Mouse (Mus musculus) liver, postnatal 0 days (tissue): ENCODE results near the gene Tmtc4. TPM values are rescaled to one million over a fixed set of nuclear protein-coding genes. Genes with fewer than 3 reads are reported as not detected.

Experiments used
- ATAC-seq: fragments of 200-750 bp; cut with Nextera tagmentation; 2 replicates; pipeline ENCODE4 v1.8.0; 2017; ENCODE audit warnings: mild to moderate bottlenecking, moderate library complexity
- DNase-seq: peaks from one replicate; pipeline ENCODE4 v3.0.0-alpha.2; 2016
- H3K27ac ChIP-seq: fragments of 300-500 bp; sonication (generic); 2 replicates; pipeline ENCODE4 v1.5.1; 2014; ENCODE audit warnings: antibody characterized with exemption, moderate library complexity, mild to moderate bottlenecking, low read depth
- H3K27me3 ChIP-seq: fragments of 300-500 bp; sonication (generic); 2 replicates; pipeline ENCODE4 v1.6.1; 2014; ENCODE audit warnings: low read length, control low read depth, mixed read lengths; ENCODE audit not compliant: insufficient read depth
- H3K36me3 ChIP-seq: fragments of 300-500 bp; sonication (generic); replicated peaks from 2 replicates; pipeline ENCODE4 v1.6.1; 2014; ENCODE audit warnings: mild to moderate bottlenecking, control low read depth, low read length, moderate library complexity, mixed read lengths; ENCODE audit not compliant: insufficient read depth
- H3K4me1 ChIP-seq: fragments of 300-500 bp; sonication (generic); 2 replicates; pipeline ENCODE4 v1.6.1; 2014; ENCODE audit warnings: antibody characterized with exemption, mild to moderate bottlenecking, control low read depth; ENCODE audit not compliant: insufficient read depth
- H3K4me2 ChIP-seq: fragments of 300-500 bp; sonication (generic); 2 replicates; pipeline ENCODE4 v1.6.1; 2014; ENCODE audit warnings: low read depth, mild to moderate bottlenecking, low read length, moderate library complexity, mixed read lengths
- H3K4me3 ChIP-seq: fragments of 300-500 bp; sonication (generic); 2 replicates; pipeline ENCODE4 v1.5.1; 2014; ENCODE audit warnings: low read depth, low read length
- H3K9ac ChIP-seq: fragments of 300-500 bp; sonication (generic); replicated peaks from 2 replicates; pipeline ENCODE4 v1.6.1; 2014; ENCODE audit warnings: mild to moderate bottlenecking, moderate library complexity
- H3K9me3 ChIP-seq: fragments of 300-500 bp; sonication (generic); 2 replicates; pipeline ENCODE4 v1.6.1; 2016; ENCODE audit warnings: mild to moderate bottlenecking, control low read depth, low read length, mixed read lengths
- CTCF ChIP-seq: sonication (generic); IDR thresholded peaks from 2 replicates; pipeline ENCODE4 v1.5.1; 2016; ENCODE audit warnings: antibody characterized with exemption, low read depth
- EP300 ChIP-seq: IDR thresholded peaks from 2 replicates; pipeline ENCODE4 v1.6.1; 2016; ENCODE audit warnings: antibody characterized with exemption, low read depth, mild to moderate bottlenecking
- WGBS: fragments of 180-500 bp; shearing (Covaris S2); extraction: QIAGEN DNeasy Blood & Tissue Kit; methylation state at CpG from one replicate; pipeline ENCODE4 v1.1.7; 2014; ENCODE audit not compliant: insufficient replicate concordance; 5-methylcytosine and 5-hydroxymethylcytosine counted together
- polyA plus RNA-seq: library from polyadenylated mRNA; unstranded; fragments of >200 nt; fragmentation: Nextera tagmentation; extraction: Ambion mirVana; gene quantifications from 2 replicates; pipeline ENCODE4 v1.2.1, GENCODE M21; 2015

Gene Tmtc4
- polyA plus RNA-seq, 1 experiment from 2014 or later: 1.8 TPM

DNA sequence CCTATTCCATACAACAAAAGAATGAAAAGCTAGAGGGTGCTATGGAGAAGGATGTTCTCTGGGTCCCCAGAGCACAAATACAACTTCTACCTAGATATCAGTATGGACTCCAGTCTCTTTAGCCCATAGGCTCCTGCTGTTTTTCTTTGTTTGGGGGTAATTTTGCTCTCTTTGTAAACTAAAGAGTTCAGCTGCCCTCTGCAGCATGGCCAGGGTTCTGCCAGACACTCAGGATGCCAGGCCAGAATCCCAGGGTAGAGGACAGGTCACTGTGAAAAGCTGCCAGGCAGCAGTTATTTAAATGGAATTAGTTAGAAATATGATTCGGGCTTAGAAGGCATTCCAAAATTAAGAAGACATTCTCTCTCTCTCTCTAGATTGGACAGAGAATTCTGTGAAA lies 47.4 kb downstream of the Tmtc4 start:
- Histone ChIP-seq H3K9ac (no peak overlapping the region), H3K4me2 (no peak overlapping the region), H3K9me3 (no peaks in the 10 kb centered on the region), H3K27me3 (no peaks in the 10 kb centered on the region), H3K27ac (no peak overlapping the region), H3K4me3 (no peak overlapping the region), H3K4me1 (no peaks in the 10 kb centered on the region), H3K36me3 (no peaks in the 10 kb centered on the region)
- 85% methylated on average over 1 of the region's 1 CpGs for WGBS
- ATAC-seq (no peak), DNase-seq (no peak)
- TF ChIP-seq CTCF (no peak), EP300 (no peak)

DNA sequence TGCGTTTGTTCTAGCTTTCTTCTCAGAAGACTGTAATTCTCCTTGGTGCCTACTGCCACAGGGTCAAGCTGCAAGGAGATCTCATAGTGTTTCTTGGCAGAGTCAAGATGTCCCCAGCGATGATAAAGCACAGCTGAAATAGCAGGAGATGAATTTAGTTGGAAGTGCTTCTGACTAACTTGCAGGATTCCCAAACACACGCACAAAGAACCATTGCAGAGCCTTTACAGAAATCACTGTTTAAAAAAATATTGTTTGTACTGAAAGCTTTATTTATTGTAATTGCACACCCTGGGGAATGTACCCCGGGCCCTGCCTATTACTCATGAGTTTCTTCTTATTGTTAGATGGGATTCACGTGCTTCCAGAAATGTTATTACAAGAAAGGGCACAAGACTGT lies 63.8 kb downstream of the Tmtc4 start:
- no peak overlapping the region for H3K27ac ChIP-seq
- H3K9ac ChIP-seq: no peak overlapping the region
- H3K4me1 ChIP-seq: no peaks in the 10 kb centered on the region
- H3K36me3 ChIP-seq: no peaks in the 10 kb centered on the region
- H3K4me2 ChIP-seq: no peak overlapping the region
- no peak for DNase-seq
- H3K9me3 ChIP-seq: no peaks in the 10 kb centered on the region
- 73% methylated on average over 5 of the region's 5 CpGs for WGBS
- H3K4me3 ChIP-seq: no peak overlapping the region
- TF ChIP-seq CTCF (no peak), EP300 (no peak)
- H3K27me3 ChIP-seq: no peaks in the 10 kb centered on the region
- no peak for ATAC-seq

DNA sequence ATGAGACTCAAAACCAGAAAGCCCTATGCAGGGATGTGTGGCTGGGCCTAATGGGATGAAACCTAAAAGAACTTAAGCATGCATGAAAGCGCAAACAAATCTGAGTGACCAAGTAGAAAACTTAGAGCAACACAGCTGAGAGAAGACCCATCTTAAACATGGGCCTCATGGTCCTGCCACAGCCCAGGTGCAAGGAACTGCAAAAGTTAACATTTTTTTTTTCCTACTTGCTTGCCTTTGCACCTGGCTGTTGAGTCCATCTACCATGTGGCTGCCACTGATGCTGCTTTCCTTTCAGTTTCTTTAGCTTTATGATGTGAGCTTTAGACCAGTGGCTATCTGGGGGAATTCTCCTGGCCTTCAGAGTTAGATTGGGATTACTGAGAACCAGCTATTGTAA lies 66.2 kb downstream of the Tmtc4 start:
- Histone ChIP-seq H3K4me3 (no peak overlapping the region), H3K36me3 (no peaks in the 10 kb centered on the region), H3K9ac (no peak overlapping the region), H3K27me3 (no peaks in the 10 kb centered on the region), H3K4me2 (no peak overlapping the region), H3K9me3 (no peaks in the 10 kb centered on the region), H3K4me1 (peaks cover 5% of the 10 kb centered on the region; the same call in 1 of the 2 replicates), H3K27ac (no peak overlapping the region)
- ATAC-seq (no peak), DNase-seq (no peak)
- TF ChIP-seq EP300 (no peak), CTCF (no peak)
- WGBS: 83% methylated on average over 1 of the region's 1 CpGs

DNA sequence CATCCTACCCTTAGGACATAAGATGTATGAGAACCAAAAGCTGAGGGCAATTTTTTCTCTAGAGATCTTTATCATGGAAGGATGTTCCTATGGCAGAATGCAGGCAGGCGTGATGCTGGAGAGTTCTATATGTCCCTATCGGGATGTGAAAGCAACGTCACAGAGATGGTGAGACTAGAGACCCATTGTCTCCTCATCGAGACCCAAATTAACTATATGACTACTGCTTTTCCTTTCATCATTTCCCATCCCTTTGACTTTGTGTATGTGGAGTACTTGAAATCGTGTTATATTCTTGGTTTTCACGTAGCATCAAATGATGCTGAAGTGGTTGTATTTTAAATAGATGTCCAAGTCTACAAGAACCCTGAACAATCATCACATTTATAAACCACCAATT lies 70.2 kb downstream of the Tmtc4 start, which contains the start of gene Ggact:
Ggact (minus strand) TSS at position 101 of the 400 bp plus-strand sequence.
- no peaks in the 10 kb centered on the region for H3K36me3 ChIP-seq
- peak within 1 kb of the TSS; percentile 78 for H3K4me3 ChIP-seq
- no peak for ATAC-seq
- no peaks in the 10 kb centered on the region for H3K27me3 ChIP-seq
- H3K27ac ChIP-seq: peak within 1 kb of the TSS; percentile 87
- peak within 1 kb of the TSS; percentile 89 for H3K4me2 ChIP-seq
- TF ChIP-seq CTCF (no peak), EP300 (no peak)
- no peaks in the 10 kb centered on the region for H3K9me3 ChIP-seq
- no peak for DNase-seq
- peaks cover 5% of the 10 kb centered on the region; the same call in 1 of the 2 replicates for H3K4me1 ChIP-seq
- 78% methylated on average over 6 of the region's 6 CpGs for WGBS
- peak within 1 kb of the TSS; percentile 71 for H3K9ac ChIP-seq

DNA sequence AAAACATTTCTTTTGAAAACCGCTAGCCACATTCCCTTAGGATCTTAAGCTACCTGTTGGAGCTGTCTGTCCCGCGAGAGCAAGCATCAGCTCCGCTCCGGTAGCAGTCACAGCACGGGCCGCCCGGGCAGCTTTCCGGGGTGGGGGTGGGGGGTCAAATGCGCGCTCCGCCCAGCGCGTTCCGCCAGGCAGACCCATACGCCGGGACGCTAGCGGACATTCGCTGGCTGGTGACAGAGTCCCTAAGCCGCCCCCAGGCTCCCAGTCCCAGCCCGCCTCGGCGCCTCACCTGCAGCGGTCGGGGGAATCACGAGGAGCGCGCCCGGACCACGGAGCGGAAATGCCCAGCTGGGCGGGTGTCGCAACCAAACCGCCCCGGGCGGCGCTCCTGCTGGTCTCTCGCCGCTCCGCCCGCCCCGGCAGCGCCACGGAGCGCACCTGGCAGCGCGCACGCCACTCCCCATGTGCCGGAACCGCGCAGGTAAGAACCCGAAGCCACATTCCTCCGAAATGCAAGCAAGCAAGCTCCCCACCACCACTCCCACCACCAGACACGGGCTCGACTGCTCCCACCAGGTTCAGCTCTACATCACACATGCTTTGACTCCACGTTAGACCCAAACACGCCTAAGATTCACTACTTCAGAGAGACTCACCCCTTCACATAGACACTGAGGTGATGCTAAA lies 70.9 kb downstream of the Tmtc4 start:
- Histone ChIP-seq H3K4me1 (peaks cover 5% of the 10 kb centered on the region; the same call in 1 of the 2 replicates), H3K9ac (peak overlapping the region; percentile 71), H3K36me3 (no peaks in the 10 kb centered on the region), H3K9me3 (no peaks in the 10 kb centered on the region), H3K4me3 (peak overlapping the region; percentile 78), H3K27ac (peak overlapping the region; percentile 87), H3K4me2 (peak overlapping the region; percentile 89), H3K27me3 (no peaks in the 10 kb centered on the region)
- under 1% methylated on average over 58 of the region's 58 CpGs for WGBS
- ATAC-seq: peak; percentile 87
- TF ChIP-seq EP300 (no peak), CTCF (no peak)
- DNase-seq: peak; percentile 85

DNA sequence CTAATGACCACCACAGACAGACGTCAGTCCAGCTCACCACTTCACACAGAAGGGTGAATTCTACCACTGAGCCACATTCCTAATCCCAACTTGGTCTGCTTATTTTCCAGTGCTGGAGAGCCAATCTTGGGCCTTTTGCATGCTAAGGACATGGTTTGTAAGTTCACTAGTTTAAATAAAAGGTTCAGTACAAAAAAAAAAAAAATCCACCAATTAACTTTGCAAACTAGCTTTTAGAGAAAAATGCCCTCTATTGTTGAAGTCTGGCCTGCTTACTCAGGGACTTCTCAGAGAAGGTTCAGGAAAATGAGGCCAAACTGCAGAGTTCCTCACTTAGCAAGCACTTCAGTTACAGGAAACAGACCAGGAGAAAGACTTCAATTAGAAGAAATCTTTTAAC lies 71.7 kb downstream of the Tmtc4 start:
- Histone ChIP-seq H3K27ac (peak overlapping the region; percentile 87), H3K9me3 (no peaks in the 10 kb centered on the region), H3K27me3 (no peaks in the 10 kb centered on the region), H3K4me2 (peak overlapping the region; percentile 89), H3K9ac (peak overlapping the region; percentile 71), H3K4me3 (peak overlapping the region; percentile 78), H3K36me3 (no peaks in the 10 kb centered on the region), H3K4me1 (peaks cover 5% of the 10 kb centered on the region; the same call in 1 of the 2 replicates)
- no peak for DNase-seq
- WGBS: 33% methylated on average over 1 of the region's 1 CpGs
- no peak for TF ChIP-seq EP300
- no peak for TF ChIP-seq CTCF
- ATAC-seq: no peak
